Mouse (Mus musculus): ENCODE results near the gene Cyp2d22.
"Not testable (repeated sequence)": the region's sequence is repeated elsewhere in the genome, so short reads cannot be mapped to it uniquely, and the experiment has no call there.

Cyp2d22 gene

DNA sequence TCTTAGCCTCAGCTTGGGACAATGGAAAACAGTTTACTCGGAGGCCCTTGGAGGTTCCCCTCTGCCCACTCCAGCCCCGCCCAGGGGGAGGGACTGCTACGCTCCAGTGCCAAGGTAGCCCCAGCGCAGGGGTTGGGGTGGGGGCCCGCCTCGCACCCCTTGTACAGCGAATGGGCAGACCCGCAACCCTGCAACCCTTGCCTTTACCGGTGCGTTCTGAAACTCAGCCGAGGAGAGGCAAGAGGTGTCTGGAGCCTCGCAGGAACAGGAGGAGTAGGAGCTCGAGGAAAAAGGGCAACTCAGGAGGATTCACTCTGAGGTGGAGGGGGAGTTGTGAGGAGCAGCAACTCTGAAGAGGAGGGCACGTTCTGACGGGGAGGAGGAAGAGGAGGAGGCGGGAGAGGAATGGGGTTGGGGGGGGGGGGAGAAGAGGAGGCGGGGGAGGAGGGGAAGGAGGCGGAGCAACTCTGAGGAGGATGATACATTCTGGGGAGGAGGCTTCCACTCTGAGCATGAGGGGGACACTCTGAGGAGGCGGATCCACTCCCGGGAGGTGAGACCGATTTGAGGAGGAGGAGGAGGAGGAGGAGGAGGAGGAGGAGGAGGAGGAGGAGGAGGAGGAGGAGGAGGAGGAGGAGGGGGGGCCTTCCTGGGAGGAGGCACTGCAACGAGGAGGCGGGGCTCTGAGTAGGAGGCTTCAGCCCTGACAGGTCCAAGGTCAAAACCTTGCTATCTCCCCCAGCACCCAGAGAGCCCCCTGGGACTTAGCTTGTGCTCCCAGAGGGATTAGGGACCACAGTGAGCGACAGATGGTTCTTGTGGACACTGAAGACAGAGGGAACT, at the start of gene Cyp2d22:
Gene Cyp2d22, minus strand, starts transcription at position 390 of the 843 bp plus-strand sequence.
- in situ Hi-C loops (cut with MboI): no loop called here

- in situ Hi-C loops (cut with MboI): no loop called here
These were observed 43.4 kb upstream of the Cyp2d22 start for GRCm38 (mm10) chr15:82423471-82423870.

GRCm38 (mm10) chr15:82422935-82423334, 42.9 kb upstream of the Cyp2d22 start:
- in situ Hi-C loops (cut with MboI): no loop called here

GRCm38 (mm10) chr15:82418616-82419015, 38.6 kb upstream of the Cyp2d22 start:
- in situ Hi-C loops (cut with MboI): no loop called here

DNA sequence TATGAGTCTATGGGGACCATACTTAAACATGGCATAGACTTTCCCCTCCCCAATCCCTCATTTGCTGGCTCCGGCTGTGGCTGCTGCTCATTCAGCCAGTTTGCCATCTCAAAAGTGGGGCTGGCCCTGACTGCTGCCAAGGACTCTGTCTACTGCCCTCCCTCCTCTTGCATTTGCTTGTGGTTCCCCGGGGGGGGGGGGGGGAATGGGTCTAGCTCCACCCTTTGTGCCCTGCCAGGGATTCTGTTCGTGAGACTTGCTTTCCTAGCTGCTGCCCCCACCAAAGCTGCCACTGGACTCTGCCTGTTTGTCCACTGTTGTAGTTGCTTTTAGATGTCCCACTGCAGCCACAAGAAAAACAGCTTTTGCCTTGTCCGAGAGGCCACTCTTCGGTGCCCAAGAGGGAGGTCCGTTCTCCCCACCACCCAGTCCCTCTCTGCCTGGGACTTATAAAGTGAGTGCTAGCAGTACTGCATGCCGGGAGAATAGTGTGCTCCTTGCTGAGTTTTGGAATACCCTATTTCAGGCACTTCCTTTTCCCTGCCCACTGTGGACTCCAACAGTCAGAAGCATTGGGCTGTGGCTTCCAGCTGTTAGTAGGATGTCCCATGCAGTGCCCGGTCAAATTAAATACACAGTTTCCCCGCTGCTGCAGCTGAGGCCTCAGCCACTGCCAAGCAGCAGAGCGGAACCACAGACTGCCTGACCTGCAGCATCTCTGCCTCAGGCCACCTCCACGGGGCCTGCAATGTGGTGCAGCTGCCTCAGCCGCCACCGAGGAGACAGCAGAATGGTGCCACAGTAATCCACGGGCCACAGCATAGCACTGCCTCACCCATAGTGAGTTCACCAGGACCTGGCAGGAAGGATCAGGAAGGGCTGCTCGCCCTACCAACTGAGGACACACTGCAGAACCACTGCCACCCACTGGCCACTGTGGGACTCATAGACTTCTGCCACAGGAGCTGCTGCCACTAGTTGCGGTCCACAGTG, 37.0 kb upstream of the Cyp2d22 start:
- in situ Hi-C loops (cut with MboI): no loop called here

GRCm38 (mm10) chr15:82407536-82407935, 27.5 kb upstream of the Cyp2d22 start:
- in situ Hi-C loops (cut with MboI): no loop called here

DNA sequence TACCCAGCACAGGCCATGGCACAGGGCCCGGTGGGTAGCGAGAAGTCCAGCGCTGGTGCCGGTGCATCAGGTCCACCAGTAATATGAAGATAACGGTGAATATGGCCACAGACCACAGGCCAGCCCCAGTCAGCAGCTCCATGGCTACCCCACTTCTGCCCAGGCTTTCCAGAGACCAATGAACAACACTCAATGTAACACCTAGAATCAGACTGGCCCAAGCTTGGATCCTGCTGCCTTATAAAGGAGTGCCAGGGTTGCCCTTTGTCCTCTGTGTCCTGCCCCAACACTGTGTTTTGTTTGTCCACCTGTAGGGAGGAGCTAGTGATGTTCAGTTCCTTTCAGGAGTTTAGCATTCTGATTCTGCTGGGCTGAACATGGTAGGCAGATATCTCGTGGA, 26.9 kb upstream of the Cyp2d22 start, which contains the start of gene Cyp2d10:
Gene Cyp2d10, minus strand, starts transcription at position 215 of the 400 bp plus-strand sequence.
- in situ Hi-C loops (cut with MboI): no loop called here

DNA sequence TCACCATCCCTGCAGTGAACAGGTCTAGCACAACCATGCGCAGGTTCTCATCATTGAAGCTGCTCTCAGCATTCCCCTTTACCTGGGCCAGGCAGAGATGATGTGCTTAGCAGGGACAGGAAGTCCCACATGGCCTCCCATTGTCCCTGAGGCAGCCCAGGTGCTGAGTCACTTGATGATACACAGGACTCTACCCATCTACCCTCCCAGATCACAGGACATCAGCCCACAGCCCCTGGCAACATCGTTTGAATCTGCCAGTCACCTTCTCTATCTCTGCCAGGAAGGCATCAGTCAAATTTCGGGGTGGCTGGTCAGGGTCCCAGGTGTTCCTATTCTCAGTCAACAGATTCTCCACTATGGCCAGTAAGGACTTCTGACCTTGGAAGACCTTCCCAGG, 24.1 kb upstream of the Cyp2d22 start:
- in situ Hi-C loops (cut with MboI): no loop called here

DNA sequence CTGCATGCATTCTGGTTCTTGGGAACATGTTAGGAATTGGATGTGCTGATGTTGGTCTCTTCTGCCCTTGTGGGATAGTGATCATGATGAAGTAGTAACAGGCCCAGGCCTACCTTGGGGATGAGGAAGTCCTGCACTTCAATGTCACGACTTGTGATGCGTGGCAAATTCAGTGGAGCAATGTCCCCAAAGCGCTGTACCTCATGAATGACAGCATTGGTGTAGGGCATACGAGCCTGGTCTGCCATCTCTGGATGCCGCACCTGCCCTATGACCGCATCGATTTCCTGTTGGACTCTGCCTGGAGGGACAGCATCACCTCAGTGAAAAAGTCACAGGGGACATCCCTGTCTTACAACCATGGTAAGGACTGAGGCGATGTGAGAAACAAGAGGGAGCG, 23.5 kb upstream of the Cyp2d22 start:
- in situ Hi-C loops (cut with MboI): no loop called here

- in situ Hi-C loops (cut with MboI): no loop called here
These were observed 22.7 kb upstream of the Cyp2d22 start for GRCm38 (mm10) chr15:82402741-82403140.

DNA sequence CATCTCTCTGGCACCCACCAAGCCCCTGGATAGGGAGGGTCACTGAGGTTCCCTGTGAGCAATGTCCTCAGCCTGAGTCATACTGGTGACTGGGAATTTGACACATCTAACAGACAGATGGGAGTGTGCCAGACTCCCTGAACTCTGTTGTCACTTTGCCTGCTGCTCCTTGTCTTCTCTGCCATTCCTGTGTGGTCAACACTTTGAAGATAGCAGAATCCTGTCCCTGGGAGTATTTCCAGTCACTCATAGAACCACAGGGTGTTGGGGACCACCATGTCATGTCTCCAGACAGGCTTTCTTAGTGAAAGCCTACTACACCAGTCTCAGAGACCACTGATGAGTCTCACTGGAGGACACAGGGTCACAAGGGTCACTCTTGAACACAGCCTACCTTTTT, 22.0 kb upstream of the Cyp2d22 start:
- in situ Hi-C loops (cut with MboI): no loop called here

DNA sequence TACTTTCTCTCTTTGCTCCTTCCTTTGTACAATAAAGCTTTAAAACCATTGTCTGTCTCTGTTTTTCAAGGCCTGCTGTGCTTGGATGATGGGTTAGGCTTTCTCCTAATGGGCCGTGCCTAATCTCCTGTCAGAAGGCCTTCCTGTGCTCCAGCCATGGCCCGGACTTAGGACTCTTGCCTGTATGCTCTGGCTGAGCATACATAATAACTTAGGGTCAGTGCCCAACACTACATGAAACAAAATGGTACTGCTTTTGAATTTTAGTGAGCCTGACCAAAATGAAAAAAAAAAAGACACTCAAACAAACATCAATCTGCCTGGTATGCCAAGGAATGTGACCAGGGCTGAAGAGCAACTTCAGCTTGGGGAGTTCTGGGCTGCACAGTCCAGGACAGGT, 21.5 kb upstream of the Cyp2d22 start:
- in situ Hi-C loops (cut with MboI): no loop called here

DNA sequence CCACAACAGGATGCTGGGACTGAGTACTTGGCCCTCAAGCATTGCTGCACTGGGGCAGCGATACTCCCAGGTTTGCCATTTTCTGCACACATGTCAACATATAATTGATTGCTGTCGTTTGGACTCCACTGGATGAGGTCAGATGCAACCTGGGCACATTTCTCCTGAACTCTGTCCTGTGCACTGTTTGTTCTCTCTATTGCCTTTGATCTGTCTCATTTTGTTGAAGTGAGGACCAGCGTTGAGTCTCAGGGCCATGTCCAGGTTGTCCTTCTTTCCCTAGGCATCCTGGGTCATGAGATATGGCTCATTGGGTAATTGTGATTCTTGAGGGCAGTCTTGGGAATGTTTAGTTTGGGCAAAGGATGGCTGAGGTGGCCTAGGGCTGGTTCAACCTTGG, 15.9 kb upstream of the Cyp2d22 start:
- in situ Hi-C loops (cut with MboI): not testable (repeated sequence)

DNA sequence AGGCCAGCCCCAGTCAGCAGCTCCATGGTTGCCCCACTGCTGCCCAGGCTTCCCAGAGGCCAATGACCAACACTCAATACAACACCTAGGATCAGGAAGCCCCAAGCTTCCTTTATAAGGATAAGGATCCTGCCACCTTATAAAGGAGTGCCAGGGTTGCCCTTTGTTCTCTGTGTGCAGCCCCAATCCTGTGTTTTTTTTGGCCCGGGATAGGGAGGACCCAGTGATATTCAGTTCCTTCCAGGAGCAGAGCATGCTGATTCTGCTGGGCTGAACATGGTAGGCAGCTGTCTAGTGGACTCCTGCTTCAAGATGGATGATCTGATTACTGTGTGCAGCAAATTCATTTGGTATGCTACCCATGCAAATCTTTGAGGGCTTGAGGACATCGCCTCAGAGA, 13.9 kb upstream of the Cyp2d22 start, which contains the start of gene Cyp2d11:
Gene Cyp2d11, minus strand, starts transcription at position 101 of the 400 bp plus-strand sequence.
- in situ Hi-C loops (cut with MboI): not testable (repeated sequence)

DNA sequence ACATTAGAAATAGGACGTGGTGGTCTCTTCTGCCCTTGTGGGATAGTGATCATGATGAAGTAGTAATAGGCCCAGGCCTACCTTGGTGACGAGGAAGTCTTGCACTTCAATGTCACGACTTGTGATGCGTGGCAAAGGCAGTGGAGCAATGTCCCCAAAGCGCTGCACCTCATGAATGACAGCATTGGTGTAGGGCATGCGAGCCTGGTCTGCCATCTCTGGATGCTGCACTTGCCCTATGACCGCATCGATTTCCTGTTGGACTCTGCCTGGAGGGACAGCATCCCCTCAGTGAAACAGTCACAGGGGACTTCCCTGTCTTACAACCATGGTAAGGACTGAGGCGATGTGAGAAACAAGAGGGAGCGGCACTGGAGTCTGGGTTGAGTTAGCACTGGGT, 9.9 kb upstream of the Cyp2d22 start:
- in situ Hi-C loops (cut with MboI): not testable (repeated sequence)

DNA sequence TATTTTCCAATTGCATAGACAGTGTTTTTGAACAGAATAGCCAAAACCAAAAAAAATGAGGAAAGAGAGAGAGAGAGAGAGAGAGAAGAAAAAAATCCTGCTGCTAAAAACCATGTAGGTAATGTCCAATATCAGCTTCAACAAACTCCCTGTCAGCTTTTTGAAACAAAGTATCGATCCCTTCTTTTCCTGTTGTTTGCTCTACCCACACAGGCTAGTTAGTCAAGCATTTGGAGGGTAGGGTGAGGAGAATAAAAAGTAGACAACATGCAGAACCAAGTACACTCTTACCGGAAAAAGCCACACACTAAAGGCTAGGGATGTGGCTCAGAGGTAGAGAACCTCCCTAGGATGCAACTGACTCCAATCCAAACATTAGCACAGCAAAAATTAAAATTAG, 5.7 kb upstream of the Cyp2d22 start:
- in situ Hi-C loops (cut with MboI): no loop called here

DNA sequence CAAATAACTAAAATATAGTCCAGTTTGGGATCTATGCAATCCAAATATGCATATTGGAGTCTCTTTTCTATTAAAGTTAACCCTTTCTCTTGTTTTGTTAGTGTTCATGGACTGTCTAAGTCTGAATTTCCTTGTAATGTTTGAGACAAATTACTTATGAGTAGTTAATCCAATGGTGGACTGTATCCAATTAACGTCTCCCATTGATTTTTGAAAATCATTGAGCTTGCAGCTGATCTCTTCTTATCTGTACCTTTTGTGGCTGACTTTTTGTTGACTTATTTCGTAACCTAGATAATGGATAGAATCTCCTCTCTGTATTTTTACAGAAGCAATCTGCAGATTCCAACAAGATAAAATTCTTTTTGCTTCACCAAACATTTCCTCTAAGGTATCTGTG, 2.4 kb upstream of the Cyp2d22 start:
- in situ Hi-C loops (cut with MboI): no loop called here

DNA sequence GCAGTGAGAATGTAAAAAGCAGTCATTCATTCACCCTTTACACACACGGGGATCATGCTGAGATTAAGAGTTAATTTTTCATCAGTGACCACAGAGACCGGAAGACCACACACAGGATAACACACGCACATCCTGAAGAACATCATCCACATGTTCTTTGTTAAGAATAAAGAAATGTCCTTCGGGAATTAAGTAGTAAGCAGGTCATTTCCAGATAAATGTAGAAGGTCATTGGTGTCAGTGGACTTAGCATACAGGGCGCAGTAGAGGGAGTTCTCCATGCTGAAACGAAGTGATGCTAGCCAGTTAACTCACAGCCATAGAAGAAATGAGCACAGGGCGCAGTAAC, 628 bp upstream of the Cyp2d22 start:
- in situ Hi-C loops (cut with MboI): no loop called here

- in situ Hi-C loops (cut with MboI): no loop called here
These were observed 569 bp downstream of the Cyp2d22 start for GRCm38 (mm10) chr15:82379511-82379870.

- in situ Hi-C loops (cut with MboI): no loop called here
These were observed 1.5 kb downstream of the Cyp2d22 start for GRCm38 (mm10) chr15:82378261-82379180.

GRCm38 (mm10) chr15:82377701-82378100, 2.4 kb downstream of the Cyp2d22 start:
- in situ Hi-C loops (cut with MboI): no loop called here

Measured in mature B cell (primary cell).